Mouse (Mus musculus) C2C12 (cell line): ENCODE results near the gene Ccnl1. TPM values are rescaled to one million over a fixed set of nuclear protein-coding genes. Genes with fewer than 3 reads are reported as not detected.

Experiments
- H3K27me3 ChIP-seq: one replicate; pipeline ENCODE4 v1.6.1; 2011; ENCODE audit not compliant: control insufficient read depth, insufficient read depth, insufficient read length
- H3K36me3 ChIP-seq: one replicate; pipeline ENCODE4 v1.6.1; 2011; ENCODE audit not compliant: control insufficient read depth, insufficient read depth
- H3K4me3 ChIP-seq: one replicate; pipeline ENCODE4 v1.5.1; 2011; ENCODE audit warnings: mild to moderate bottlenecking, control low read depth; ENCODE audit not compliant: poor library complexity, insufficient read depth, severe bottlenecking
- H3K79me2 ChIP-seq: one replicate; pipeline ENCODE4 v1.6.1; 2011; ENCODE audit not compliant: control insufficient read depth, insufficient read depth
- H3K79me3 ChIP-seq: one replicate; pipeline ENCODE4 v1.6.1; 2011; ENCODE audit warnings: low read depth, control low read depth
- H3ac ChIP-seq: one replicate; pipeline ENCODE3; 2011; ENCODE audit warnings: low read depth; ENCODE audit not compliant: control insufficient read depth, insufficient read length
- CEBPB ChIP-seq: IDR thresholded peaks from one replicate; pipeline ENCODE4 v1.6.1; 2011; ENCODE audit warnings: low read depth, mild to moderate bottlenecking, control low read depth, moderate library complexity
- CTCF ChIP-seq: IDR thresholded peaks from one replicate; pipeline ENCODE4 v1.5.1; 2011; ENCODE audit not compliant: control insufficient read depth, insufficient read depth, insufficient read length
- FOSL1 ChIP-seq: IDR thresholded peaks from one replicate; pipeline ENCODE4 v1.8.0; 2011; ENCODE audit warnings: mild to moderate bottlenecking, low read length; ENCODE audit not compliant: poor library complexity, insufficient read depth, severe bottlenecking
- MAX ChIP-seq: IDR thresholded peaks from one replicate; pipeline ENCODE4 v1.6.1; 2011; ENCODE audit warnings: mild to moderate bottlenecking, control low read depth
- MYOD1 ChIP-seq: IDR thresholded peaks from one replicate; pipeline ENCODE4 v1.6.1; 2011; ENCODE audit warnings: low read depth; ENCODE audit not compliant: control insufficient read depth, insufficient read length
- MYOG ChIP-seq: IDR thresholded peaks from one replicate; pipeline ENCODE4 v1.6.1; 2011; ENCODE audit not compliant: control insufficient read depth, insufficient read length; ENCODE audit errors: extremely low read depth
- USF1 ChIP-seq: IDR thresholded peaks from one replicate; pipeline ENCODE4 v1.6.1; 2011; ENCODE audit warnings: low read depth, mild to moderate bottlenecking, control low read depth, moderate library complexity
- polyA plus RNA-seq: library from polyadenylated mRNA; unstranded; fragments of >200 nt; fragmentation: generic; extraction: Trizol; gene quantifications from one replicate; pipeline ENCODE4 v1.2.1, GENCODE M21; 2012; ENCODE audit warnings: missing spikeins

The Ccnl1 gene
- polyA plus RNA-seq, 1 experiment: 12.5 TPM

DNA sequence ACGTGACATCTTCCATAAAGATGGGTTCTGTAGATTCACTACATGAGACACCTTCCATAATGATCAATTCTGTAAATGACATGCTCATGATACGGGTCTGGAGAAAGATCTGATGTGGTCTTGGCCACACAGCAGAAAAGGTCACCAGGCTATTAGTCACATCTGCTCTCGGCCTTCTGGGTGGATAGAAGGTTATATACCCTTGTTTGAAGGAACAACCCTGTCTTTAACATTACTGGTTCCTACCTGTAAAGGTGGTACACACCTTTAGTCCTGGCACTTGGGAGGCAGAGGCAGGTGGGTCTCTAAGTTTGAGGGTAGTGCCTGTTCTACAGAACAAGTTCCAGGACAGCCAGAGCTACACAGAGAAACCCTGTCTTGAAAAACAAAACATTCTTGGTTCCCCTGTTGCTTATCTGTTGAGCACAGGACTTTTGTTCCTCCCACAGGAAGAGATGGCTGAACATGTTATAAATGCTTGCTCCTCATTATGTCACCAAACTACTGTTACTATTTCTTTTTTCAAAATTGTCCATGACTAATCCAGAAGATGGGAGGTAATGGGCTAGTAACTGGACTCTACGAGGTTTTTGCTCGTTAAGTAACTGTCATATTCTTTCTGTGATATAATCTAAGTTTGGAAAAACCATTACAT is 2.4 kb upstream of the Ccnl1 start:
- TF ChIP-seq MYOG: no peak
- no peak overlapping the region for H3K4me3 ChIP-seq
- H3ac ChIP-seq: no peak overlapping the region
- no peaks in the 10 kb centered on the region for H3K27me3 ChIP-seq
- H3K36me3 ChIP-seq: peaks cover 18% of the 10 kb centered on the region
- peaks cover 20% of the 10 kb centered on the region for H3K79me3 ChIP-seq
- H3K79me2 ChIP-seq: peaks cover 32% of the 10 kb centered on the region

DNA sequence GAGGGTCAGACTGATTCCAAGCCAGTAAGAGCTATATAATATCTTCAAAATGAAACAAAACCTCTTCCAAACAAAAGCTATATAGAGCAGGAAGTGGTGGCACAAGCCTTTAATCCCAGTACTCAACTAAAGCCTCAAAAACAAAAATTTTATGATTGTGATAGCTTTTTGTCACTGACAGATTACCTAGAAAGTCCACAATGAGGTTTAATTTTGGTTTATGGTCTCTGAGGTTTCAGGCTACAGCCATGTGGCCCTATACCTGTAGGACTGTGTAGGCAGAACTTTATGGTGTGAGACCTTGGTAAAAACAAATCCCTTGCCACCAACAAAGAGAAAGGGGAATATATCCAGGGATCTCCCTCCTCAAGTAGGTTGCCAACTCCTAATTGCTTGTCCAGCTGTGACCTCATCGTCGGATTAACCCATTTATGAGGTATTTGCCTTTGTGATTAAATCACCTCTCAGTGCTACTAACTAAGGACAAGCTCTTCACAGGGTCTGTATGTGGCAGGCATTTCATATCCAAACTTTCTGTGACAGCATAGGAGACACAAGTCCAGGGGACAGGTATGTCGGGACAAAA is 1.5 kb upstream of the Ccnl1 start:
- H3K79me3 ChIP-seq: peaks cover 29% of the 10 kb centered on the region
- H3K79me2 ChIP-seq: peaks cover 41% of the 10 kb centered on the region
- no peak overlapping the region for H3K4me3 ChIP-seq
- H3ac ChIP-seq: no peak overlapping the region
- H3K27me3 ChIP-seq: no peaks in the 10 kb centered on the region
- H3K36me3 ChIP-seq: peaks cover 27% of the 10 kb centered on the region
- TF ChIP-seq CEBPB (no peak), CTCF (no peak), MYOG (no peak), FOSL1 (no peak), MAX (no peak), MYOD1 (no peak), USF1 (no peak)

DNA sequence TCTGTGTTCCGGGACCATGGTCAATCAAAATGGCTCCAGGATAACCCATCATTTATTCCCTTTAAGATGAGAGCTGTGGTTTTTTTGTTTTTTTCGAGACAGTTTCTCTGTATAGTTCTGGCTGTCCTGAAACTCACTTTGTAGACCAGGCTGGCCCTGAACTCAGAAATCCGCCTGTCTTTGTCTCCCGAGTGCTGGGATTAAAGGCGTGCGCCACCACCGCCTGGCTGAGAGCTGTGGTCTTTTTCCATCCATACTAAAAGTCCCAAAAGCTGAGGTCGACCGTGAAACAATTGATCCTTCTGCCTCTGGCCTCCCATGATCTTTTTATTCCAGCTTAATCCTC is 764 bp upstream of the Ccnl1 start:
- no peak overlapping the region for H3ac ChIP-seq
- peaks cover 48% of the 10 kb centered on the region for H3K79me2 ChIP-seq
- TF ChIP-seq MYOG (no peak), USF1 (no peak), MAX (no peak), CTCF (no peak), CEBPB (no peak), FOSL1 (no peak), MYOD1 (no peak)
- no peaks in the 10 kb centered on the region for H3K27me3 ChIP-seq
- H3K4me3 ChIP-seq: peak overlapping the region; percentile 89
- H3K36me3 ChIP-seq: peaks cover 34% of the 10 kb centered on the region
- peaks cover 36% of the 10 kb centered on the region for H3K79me3 ChIP-seq

DNA sequence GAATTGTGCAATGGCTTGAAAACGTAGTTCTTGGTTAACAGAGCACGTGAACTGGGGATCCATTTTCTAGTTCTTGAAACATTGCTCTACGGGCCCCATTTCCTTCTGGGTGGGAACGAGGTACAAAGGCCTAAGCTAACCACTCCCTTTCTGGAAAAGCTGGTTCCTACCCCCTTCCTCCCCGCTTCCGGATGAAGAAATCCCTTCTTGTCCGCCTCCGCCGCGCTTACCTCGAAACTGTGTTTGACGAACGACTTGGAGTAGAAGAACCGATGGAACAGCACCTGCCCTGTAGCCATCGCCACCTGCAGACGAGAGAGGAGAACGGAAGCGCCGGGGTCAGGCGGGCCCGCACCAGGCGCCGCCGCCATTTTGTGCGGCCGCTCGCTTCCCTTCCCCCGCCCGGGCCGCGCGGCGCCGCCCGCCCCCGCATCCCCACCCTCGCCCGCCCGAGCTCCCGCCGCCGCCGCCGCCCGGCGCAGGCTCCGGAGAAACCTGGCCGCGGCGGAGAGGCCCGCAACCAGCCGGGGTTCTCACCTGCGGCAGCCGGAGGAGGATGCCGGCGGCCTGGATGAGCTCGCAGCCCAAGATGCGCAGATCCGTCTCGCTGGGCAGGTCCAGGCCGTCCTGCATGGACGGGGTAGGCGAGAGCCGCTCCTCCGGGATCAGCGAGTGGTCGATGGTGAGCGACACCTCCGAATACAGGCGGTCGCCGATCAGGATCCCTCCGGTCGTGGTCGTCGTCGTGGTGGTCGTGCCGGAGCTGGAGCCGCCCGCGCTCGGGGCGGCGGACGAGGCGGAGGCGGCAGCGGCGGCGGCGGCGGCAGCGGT is 563 bp downstream of the Ccnl1 start:
- Histone ChIP-seq H3K79me3 (peaks cover 49% of the 10 kb centered on the region), H3K27me3 (no peaks in the 10 kb centered on the region), H3K79me2 (peaks cover 62% of the 10 kb centered on the region), H3K4me3 (peak overlapping the region; percentile 89), H3ac (peak overlapping the region; percentile 100), H3K36me3 (peaks cover 47% of the 10 kb centered on the region)
- TF ChIP-seq MYOD1 (no peak), CEBPB (no peak), FOSL1 (no peak), MAX (no peak), CTCF (no peak), MYOG (no peak), USF1 (no peak)

DNA sequence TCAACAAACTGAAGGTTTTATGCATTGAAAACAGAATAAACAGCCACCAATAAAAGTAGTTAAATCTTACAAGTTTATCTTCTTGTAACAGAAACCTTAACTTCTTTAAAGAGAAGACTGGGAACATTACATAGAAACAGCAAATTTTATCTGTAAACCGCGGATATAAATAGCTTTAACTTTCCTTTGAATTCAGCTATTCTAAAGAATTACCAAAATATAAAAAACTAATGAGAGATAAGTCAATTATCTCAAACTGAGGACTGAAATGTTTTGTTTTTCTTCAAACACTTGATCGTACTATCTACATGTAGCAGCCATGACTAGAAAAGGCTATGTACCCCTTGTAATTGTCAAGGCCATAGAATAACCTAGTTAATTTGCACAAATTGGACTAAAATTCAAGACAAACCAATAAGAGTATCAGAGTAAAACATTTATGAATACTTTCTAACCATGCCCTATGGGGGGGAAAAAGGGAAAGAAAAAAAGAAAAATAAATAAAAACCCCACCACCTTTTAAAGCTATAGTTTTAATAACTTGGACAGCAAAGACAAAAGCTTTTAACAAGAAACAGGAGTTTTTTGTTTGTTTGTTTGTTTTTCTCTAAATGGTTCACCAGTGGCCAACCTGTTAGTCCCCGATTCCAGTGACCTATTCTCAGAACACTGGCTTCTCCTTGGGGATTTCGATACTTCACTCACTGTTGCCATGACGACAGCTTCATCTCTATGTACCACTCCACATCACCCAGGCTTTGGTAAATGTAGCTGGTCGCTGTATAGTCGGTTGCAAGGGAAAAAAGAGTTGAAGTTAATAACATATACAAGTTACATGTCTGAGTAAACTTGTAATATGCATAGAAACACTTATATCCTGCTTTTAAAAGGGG is 3.3 kb downstream of the Ccnl1 start:
- Histone ChIP-seq H3K36me3 (peaks cover 75% of the 10 kb centered on the region), H3ac (no peak overlapping the region), H3K27me3 (no peaks in the 10 kb centered on the region), H3K79me2 (peaks cover 89% of the 10 kb centered on the region), H3K79me3 (peaks cover 76% of the 10 kb centered on the region), H3K4me3 (no peak overlapping the region)
- TF ChIP-seq USF1 (no peak), MYOG (no peak), FOSL1 (no peak), MYOD1 (no peak), CEBPB (no peak), MAX (no peak), CTCF (no peak)
